Mouse (Mus musculus): ENCODE data around the gene Dusp5.
"Not testable (repeated sequence)": the region's sequence is repeated elsewhere in the genome, so short reads cannot be mapped to it uniquely, and the experiment has no call there.

DNA sequence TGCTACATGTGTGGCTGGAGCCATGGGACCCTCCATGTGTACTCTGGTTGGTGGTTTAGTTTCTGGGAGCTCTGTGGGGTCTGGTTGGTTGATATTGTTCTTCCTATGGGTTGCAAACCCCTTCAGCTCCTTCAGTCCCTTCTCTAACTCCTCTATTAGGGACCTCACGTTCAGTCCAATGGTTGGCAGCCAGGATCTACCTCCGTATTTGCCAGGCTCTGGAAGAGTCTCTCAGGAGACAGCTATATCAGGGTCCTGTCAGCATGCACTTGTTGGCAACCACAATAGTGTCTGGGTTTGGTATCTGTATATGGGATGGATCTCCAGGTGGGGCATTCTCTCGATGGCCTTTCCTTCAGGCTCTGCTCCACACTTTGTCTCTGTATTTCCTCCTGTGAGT lies 58.8 kb downstream of the Dusp5 start:
- not testable (repeated sequence) for TF ChIP-seq POLR2A (IDR thresholded peaks at IDR 0.05; ENCODE audit: control insufficient read depth, extremely low read depth, insufficient read depth, low read length, poor library complexity); CTCF (IDR thresholded peaks at IDR 0.05; ENCODE audit: borderline replicate concordance, control insufficient read depth, extremely low read depth, insufficient read depth, low read length, poor library complexity)

Data from thymus, adult 2 months (tissue).